Mouse (Mus musculus) midbrain, embryonic 12.5 days (tissue): Measurements from ENCODE around the gene Edar. TPM values are rescaled to one million over a fixed set of nuclear protein-coding genes. Genes with fewer than 3 reads are reported as not detected.

Experiments
- ATAC-seq: fragments of 200-750 bp; cut with Nextera tagmentation; 2 replicates; pipeline ENCODE4 v1.8.0; 2017; ENCODE audit warnings: low read depth, moderate TSS enrichment, moderate library complexity; ENCODE audit not compliant: low FRiP score
- H3K27ac ChIP-seq: fragments of 300-500 bp; sonication (generic); replicated peaks from 2 replicates; pipeline ENCODE4 v1.5.1; 2016; ENCODE audit warnings: mild to moderate bottlenecking
- H3K27me3 ChIP-seq: fragments of 300-500 bp; sonication (generic); 2 replicates; pipeline ENCODE4 v1.6.1; 2016; ENCODE audit warnings: mild to moderate bottlenecking
- H3K36me3 ChIP-seq: fragments of 300-500 bp; sonication (generic); 2 replicates; pipeline ENCODE4 v1.6.1; 2016
- H3K4me1 ChIP-seq: fragments of 300-500 bp; sonication (generic); 2 replicates; pipeline ENCODE4 v1.6.1; 2016
- H3K4me2 ChIP-seq: fragments of 300-500 bp; sonication (generic); replicated peaks from 2 replicates; pipeline ENCODE4 v1.6.1; 2016; ENCODE audit warnings: mild to moderate bottlenecking, moderate library complexity
- H3K4me3 ChIP-seq: fragments of 300-500 bp; sonication (generic); 2 replicates; pipeline ENCODE4 v1.5.1; 2016; ENCODE audit warnings: mild to moderate bottlenecking
- H3K9ac ChIP-seq: fragments of 300-500 bp; sonication (generic); replicated peaks from 2 replicates; pipeline ENCODE4 v1.6.1; 2016; ENCODE audit warnings: mild to moderate bottlenecking, moderate library complexity
- H3K9me3 ChIP-seq: fragments of 300-500 bp; sonication (generic); 2 replicates; pipeline ENCODE4 v1.6.1; 2016; ENCODE audit warnings: mild to moderate bottlenecking
- WGBS: fragments of 180-500 bp; shearing (Covaris S2); methylation state at CpG from one replicate; pipeline ENCODE4 v1.1.7; 2016; 5-methylcytosine and 5-hydroxymethylcytosine counted together
- polyA plus RNA-seq: library from polyadenylated mRNA; unstranded; fragments of >200 nt; fragmentation: Nextera tagmentation; extraction: Ambion mirVana; gene quantifications from 2 replicates; pipeline ENCODE4 v1.2.1, GENCODE M21; 2016

The Edar gene
- polyA plus RNA-seq, 1 experiment from 2014 or later, result 0.33 TPM

DNA sequence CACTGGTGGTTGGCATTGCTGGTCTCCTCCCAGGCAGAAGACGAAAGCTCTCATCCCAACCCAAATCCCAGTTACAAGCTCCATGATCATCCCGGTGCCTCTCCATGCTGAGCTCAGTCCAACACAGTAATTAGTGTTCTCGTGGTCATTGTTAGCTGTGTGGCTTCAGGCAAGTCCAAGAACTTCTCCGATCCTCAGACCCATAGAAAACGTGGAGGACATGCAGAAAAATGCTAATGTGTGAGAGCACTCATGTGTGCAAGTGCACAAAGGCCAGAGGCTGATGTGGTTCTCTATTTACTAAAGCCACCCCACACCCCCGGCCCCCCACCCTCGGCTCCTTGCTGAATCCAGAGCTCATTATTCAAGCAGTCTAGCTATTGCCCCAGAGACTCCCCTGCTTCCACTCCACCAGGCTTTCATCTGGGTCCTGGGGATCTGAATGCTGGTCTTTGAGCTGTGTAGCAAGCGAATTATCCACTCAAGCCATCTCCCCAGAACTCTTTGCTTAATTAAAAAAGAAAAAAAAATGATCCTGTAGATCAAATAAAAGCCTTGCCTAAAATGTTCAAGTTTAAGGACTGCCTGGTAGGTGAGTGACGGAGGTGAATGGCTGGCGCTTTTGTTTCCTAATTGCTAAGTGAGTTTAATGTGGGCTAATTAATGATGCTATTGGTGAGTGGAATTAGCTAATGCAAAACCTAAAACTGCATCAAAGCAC is 2.7 kb downstream of the Edar start:
- H3K4me3 ChIP-seq, result no peak overlapping the region
- no peaks in the 10 kb centered on the region for H3K9me3 ChIP-seq
- H3K4me1 ChIP-seq, result peaks cover 23% of the 10 kb centered on the region
- peaks cover 15% of the 10 kb centered on the region; the same call in 1 of the 2 replicates for H3K27me3 ChIP-seq
- H3K9ac ChIP-seq, result no peak overlapping the region
- 30% methylated on average over 10 of the region's 10 CpGs for WGBS
- peak; percentile 77 for ATAC-seq
- H3K36me3 ChIP-seq, result no peaks in the 10 kb centered on the region
- H3K27ac ChIP-seq, result peak overlapping the region; percentile 66
- peak overlapping the region; percentile 29; the same call in 1 of the 2 replicates for H3K4me2 ChIP-seq

DNA sequence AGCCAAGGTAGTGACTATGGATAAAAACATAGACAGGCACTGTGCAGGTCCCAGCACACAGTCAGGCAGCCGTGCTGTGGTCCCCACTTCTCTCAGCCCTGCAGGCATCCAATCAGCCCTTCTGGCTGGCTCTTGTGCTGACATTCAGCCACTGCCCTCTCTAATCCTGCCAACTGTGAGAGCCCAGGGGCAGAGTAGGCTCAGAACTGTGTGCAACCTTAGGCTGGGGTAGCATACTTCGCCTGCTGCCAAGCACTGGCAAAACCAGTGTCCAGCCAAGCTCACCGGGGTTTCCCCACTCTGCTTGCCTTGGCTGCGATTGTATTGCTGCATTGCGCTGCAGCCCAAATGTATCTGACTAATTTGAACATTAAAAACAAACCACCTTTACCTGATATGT is 11.6 kb downstream of the Edar start:
- no peaks in the 10 kb centered on the region for H3K9me3 ChIP-seq
- H3K27ac ChIP-seq, result no peak overlapping the region
- H3K4me3 ChIP-seq, result no peak overlapping the region
- H3K36me3 ChIP-seq, result no peaks in the 10 kb centered on the region
- 87% methylated on average over 5 of the region's 5 CpGs for WGBS
- H3K4me2 ChIP-seq, result no peak overlapping the region
- H3K4me1 ChIP-seq, result no peaks in the 10 kb centered on the region
- H3K9ac ChIP-seq, result no peak overlapping the region
- ATAC-seq, result no peak
- H3K27me3 ChIP-seq, result no peaks in the 10 kb centered on the region

DNA sequence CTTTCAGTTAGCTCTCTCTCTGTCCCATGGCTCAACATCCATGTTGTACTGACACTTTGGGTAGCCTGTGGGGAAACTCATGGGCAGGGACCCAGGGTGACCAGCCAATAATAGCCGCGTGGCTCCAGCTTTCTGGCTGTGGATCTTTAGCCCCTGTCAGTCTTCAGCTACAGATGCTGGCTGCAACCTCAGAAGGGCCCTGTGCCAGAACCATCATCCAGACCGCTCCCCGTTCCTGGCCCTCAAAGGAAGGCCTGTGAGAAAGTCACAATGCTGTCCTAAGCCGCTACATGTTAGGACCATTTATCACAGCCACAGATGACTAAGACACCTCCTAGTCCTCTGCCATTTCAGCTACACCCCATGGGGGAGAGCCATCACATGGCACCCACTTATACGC is 12.0 kb downstream of the Edar start:
- 89% methylated on average over 6 of the region's 6 CpGs for WGBS
- H3K9ac ChIP-seq, result no peak overlapping the region

DNA sequence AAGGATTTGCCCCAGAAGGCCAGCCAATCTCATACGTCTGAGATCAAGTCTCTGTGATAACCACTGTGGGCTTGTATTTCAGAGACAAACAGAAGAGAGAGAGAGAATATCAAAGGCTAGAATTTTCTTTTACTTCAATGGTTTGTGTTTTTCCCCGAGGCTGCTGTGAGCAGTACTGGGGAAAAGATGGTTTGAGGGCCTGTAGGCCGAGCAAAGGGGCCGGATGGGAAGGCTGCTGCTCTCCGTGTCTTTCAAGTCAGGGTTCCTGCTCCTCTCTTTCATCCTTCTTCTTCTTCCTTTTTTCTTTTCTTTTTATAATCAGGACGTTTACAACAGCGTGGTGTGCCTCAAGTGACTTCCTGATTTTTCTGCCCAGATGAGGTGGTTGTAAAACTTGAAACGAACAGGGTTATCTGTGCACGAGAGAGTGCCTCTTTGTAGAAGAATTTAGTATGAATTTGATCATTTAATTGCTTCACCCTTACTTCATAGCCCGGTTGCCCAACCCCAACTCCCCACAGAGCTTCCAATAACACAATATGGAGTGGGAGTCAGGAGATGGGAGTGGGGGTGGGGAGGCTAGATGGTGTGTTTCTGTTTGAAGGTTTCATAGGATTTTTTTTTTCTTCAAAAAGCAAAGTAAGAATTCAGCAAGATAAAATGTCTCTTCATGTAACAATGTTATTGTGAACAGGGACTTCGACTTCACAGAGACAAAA is 16.0 kb downstream of the Edar start:
- no peak for ATAC-seq
- Histone ChIP-seq H3K4me2 (no peak overlapping the region), H3K36me3 (no peaks in the 10 kb centered on the region), H3K4me1 (no peaks in the 10 kb centered on the region), H3K9me3 (no peaks in the 10 kb centered on the region), H3K27ac (no peak overlapping the region), H3K27me3 (no peaks in the 10 kb centered on the region), H3K9ac (no peak overlapping the region), H3K4me3 (no peak overlapping the region)
- 72% methylated on average over 11 of the region's 11 CpGs for WGBS

More for the DNA sequence above, 12.0 kb downstream of the Edar start:
- H3K27me3 ChIP-seq, result no peaks in the 10 kb centered on the region
- no peak overlapping the region for H3K4me2 ChIP-seq
- no peak overlapping the region for H3K4me3 ChIP-seq
- no peaks in the 10 kb centered on the region for H3K36me3 ChIP-seq
- H3K9me3 ChIP-seq, result no peaks in the 10 kb centered on the region
- H3K4me1 ChIP-seq, result no peaks in the 10 kb centered on the region
- ATAC-seq, result no peak
- no peak overlapping the region for H3K27ac ChIP-seq

DNA sequence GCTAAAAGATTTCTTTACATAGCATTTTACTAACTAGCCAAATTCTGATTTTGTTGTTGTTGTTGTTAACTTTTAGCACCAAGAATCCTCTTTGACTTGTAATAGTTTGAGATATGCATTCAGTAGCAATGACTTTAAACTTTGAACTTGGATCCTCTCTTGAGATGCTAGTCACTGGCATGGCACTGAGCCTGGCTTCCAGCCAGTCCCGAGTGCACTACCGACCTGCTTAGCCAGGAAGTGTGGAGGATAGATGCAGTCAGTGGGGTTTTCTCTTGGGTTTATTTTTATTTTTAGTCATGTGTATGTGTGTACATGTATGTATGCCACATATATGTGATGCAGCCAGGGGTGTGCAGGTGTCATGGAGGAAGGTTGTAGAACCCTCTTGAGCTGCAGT is 17.7 kb downstream of the Edar start:
- no peaks in the 10 kb centered on the region for H3K27me3 ChIP-seq
- no peak for ATAC-seq
- no peak overlapping the region for H3K4me2 ChIP-seq
- H3K9ac ChIP-seq, result no peak overlapping the region
- H3K4me1 ChIP-seq, result peaks cover 2% of the 10 kb centered on the region
- 73% methylated on average over 2 of the region's 2 CpGs for WGBS
- no peaks in the 10 kb centered on the region for H3K9me3 ChIP-seq
- no peak overlapping the region for H3K4me3 ChIP-seq
- H3K27ac ChIP-seq, result no peak overlapping the region
- no peaks in the 10 kb centered on the region for H3K36me3 ChIP-seq

DNA sequence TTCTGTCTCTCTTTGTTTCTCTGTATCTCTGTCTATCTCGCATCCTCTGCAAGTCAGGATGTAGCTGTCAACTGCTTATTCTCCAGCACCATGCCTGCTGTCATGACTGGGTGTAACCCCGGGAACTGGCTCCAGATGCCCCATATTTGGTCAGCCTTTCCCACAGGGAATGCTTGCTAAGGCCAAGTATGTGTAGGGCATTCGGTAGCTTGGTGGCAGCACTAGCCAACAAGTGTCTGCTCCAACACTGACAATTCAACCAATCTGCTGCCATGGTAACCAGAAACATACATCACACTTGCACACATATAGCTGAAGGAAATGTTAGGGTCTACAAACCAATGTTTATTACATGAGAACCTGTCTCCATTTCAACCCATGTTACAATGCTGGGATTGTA is 21.8 kb downstream of the Edar start:
- Histone ChIP-seq H3K4me3 (no peak overlapping the region), H3K4me1 (peaks cover 21% of the 10 kb centered on the region), H3K4me2 (no peak overlapping the region), H3K27me3 (no peaks in the 10 kb centered on the region), H3K27ac (no peak overlapping the region), H3K9ac (no peak overlapping the region), H3K9me3 (no peaks in the 10 kb centered on the region), H3K36me3 (no peaks in the 10 kb centered on the region)
- 64% methylated on average over 3 of the region's 3 CpGs for WGBS
- no peak for ATAC-seq

DNA sequence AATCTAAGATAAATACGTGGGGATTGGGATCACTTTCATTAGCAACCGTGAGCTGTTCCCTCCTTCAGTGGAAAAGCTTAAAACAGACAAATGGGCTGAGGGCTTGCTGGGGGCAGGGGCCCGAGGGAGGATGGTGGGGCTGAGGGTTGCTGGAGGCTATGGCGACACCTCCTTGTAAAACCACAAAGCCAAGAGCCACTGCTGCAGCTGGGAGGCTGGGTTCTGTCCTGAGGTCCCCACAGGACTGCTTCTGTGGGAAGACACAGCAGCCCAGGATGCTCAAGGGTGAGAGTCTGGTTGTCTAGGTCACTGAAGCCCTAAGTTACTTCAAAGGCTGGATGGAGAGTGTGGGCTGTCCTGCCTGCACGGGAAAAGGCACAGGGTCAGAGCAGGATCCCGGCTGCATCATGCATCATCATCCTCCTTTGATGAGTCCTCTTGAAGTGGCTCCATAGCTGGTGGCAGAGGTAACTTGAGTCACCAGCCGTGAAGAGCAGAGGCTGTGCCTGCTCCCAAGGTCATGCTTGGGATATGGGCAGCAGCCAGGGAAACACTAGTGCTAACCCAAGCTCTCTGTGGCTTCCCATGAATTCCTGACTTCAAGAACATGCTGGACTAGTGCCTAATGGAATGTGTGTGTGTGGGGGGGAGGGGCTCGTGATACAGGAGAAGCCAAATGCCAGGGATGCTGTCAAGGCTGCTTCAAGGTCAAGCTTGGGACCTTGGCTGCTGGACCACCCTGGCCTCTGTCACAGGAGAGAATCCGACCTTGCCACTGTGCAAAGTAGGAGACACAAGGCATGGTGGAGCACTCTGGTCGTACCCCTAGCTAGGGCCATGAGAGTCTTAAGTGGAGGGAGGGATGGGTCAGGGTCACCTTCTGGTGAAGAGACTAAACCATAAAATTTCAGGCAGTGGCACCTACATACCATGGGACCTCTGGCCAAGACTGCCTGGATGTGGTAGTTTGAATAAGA is 22.7 kb downstream of the Edar start:
- Histone ChIP-seq H3K4me3 (no peak overlapping the region), H3K27ac (no peak overlapping the region), H3K9ac (no peak overlapping the region), H3K4me2 (peak overlapping the region; percentile 38), H3K36me3 (no peaks in the 10 kb centered on the region), H3K27me3 (no peaks in the 10 kb centered on the region), H3K4me1 (peaks cover 21% of the 10 kb centered on the region), H3K9me3 (no peaks in the 10 kb centered on the region)
- peak; percentile 52 for ATAC-seq
- WGBS, result 23% methylated on average over 10 of the region's 10 CpGs

DNA sequence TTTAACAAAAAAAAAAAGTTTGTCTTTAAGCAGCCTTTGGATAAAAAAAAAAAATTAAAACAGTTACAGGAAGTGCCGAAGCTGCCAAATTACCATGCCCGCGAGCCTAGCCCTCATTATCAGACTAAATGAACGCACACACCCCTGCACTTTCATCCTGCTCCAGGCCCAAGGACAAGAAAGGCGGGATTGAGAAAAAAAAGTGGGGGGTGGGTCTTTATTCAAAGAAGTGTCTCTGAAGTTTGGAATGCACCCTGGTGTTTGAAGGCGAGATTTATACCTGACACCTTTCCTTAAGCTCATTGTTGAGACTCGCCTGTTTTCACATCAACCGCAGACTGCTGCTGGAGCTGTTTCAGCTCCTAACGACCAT is 23.4 kb downstream of the Edar start:
- Histone ChIP-seq H3K9ac (no peak overlapping the region), H3K27ac (no peak overlapping the region), H3K4me3 (no peak overlapping the region), H3K36me3 (no peaks in the 10 kb centered on the region), H3K4me2 (peak overlapping the region; percentile 38), H3K27me3 (no peaks in the 10 kb centered on the region), H3K9me3 (no peaks in the 10 kb centered on the region), H3K4me1 (peaks cover 21% of the 10 kb centered on the region)
- ATAC-seq, result peak; percentile 53
- WGBS, result 3% methylated on average over 9 of the region's 9 CpGs

DNA sequence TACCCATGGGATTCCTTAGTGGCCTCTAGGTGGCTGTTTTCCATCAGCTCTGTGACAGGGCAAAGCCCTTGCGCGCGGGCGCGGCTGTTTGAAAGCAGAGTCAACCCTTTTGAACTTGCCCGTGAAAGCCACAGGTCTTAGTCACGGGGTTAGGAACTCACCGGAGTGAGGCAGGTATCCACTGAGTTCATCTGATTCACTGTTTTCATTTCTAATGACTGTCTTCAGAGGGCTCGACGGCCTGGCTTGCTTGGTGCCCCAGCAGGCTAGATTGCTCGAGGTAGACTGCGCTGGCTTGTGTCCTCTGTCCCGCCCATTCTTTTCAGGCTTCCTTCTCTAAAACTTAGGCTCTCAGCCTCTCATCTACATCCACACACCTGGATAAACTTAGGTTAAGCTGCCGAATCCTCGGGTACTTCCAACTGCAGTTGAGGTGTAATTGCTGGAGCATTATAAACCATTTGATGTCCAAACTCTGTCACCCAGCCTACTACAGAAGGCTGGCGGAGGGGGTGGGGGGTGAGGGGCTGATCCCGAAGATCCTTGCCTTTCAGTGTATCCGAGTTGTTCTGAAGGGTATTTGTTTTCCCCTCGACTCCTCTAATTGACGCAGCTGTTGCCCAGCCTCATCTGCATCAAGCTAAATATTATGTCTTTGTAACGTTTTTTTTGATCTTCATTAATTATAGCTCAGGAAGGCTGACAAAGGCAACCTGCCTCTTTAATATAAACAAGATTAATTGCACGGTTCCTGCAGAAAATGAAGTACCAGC is 24.0 kb downstream of the Edar start:
- H3K4me1 ChIP-seq, result peaks cover 21% of the 10 kb centered on the region
- H3K4me3 ChIP-seq, result no peak overlapping the region
- no peaks in the 10 kb centered on the region for H3K27me3 ChIP-seq
- no peaks in the 10 kb centered on the region for H3K9me3 ChIP-seq
- H3K36me3 ChIP-seq, result no peaks in the 10 kb centered on the region
- H3K4me2 ChIP-seq, result peak overlapping the region; percentile 38
- no peak overlapping the region for H3K9ac ChIP-seq
- no peak for ATAC-seq
- H3K27ac ChIP-seq, result no peak overlapping the region
- 5% methylated on average over 22 of the region's 22 CpGs for WGBS

DNA sequence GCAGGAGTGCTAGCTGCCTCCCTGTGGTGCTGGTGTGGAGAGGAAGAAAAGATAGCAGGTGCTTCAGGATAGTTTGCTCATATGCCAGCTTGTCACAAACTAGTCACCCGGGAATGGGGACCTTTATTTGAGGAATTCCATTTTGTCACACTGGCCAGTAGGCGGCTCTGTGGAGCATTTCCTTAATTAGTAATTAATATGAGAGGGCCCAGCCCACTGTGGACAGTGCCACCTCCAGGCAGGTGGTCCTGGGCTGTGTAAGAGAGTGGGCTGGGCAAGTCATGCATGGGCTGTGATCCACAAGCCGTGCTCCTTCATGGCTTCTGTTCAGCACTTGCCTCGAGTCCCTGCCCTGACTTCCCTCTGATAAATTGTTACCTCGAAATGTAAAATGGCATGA is 26.7 kb downstream of the Edar start:
- ATAC-seq, result no peak

DNA sequence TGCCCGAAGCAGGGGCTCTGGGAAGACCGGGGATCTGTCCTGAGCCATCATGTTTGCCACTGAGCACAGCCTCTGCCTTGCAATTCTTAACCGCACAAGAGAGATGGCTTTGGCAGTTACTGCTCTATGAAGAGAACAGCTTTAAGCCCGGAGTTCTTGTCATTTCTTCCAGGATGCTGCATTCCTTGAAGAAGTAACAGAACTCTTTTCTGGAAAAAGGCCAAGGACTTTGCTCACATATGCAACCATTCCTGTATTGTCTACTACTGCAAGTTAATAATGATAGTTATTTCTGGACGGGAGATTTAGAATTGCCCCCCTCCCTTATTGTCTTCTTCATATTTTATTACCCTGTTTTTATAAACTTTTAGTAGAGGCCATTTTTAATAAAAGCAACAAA is 30.8 kb downstream of the Edar start:
- H3K4me3 ChIP-seq, result no peak overlapping the region
- H3K9ac ChIP-seq, result no peak overlapping the region
- H3K9me3 ChIP-seq, result no peaks in the 10 kb centered on the region
- 91% methylated on average over 5 of the region's 5 CpGs for WGBS
- H3K36me3 ChIP-seq, result no peaks in the 10 kb centered on the region
- no peak overlapping the region for H3K4me2 ChIP-seq
- no peak for ATAC-seq
- no peak overlapping the region for H3K27ac ChIP-seq
- H3K27me3 ChIP-seq, result no peaks in the 10 kb centered on the region
- peaks cover 21% of the 10 kb centered on the region for H3K4me1 ChIP-seq

More for the DNA sequence above, 26.7 kb downstream of the Edar start:
- Histone ChIP-seq H3K4me3 (no peak overlapping the region), H3K27me3 (no peaks in the 10 kb centered on the region), H3K9me3 (no peaks in the 10 kb centered on the region), H3K27ac (no peak overlapping the region), H3K4me2 (no peak overlapping the region), H3K4me1 (peaks cover 21% of the 10 kb centered on the region), H3K36me3 (no peaks in the 10 kb centered on the region), H3K9ac (no peak overlapping the region)
- WGBS, result 66% methylated on average over 5 of the region's 5 CpGs
